Mouse (Mus musculus) bone marrow, adult 2 months (tissue): ENCODE data around the gene Atg101.

ENCODE experiments used
- CTCF ChIP-seq: fragments of 200-500 bp; IDR thresholded peaks from 2 replicates; pipeline ENCODE4 v1.5.1; 2011; ENCODE audit warnings: low read length, control low read depth; ENCODE audit not compliant: control insufficient read depth, insufficient read depth
- POLR2A ChIP-seq: fragments of 200-500 bp; IDR thresholded peaks from 2 replicates; pipeline ENCODE4 v1.6.1; 2011; ENCODE audit warnings: low read depth, mild to moderate bottlenecking, control low read depth, low read length, borderline replicate concordance; ENCODE audit not compliant: control insufficient read depth

- TF ChIP-seq CTCF (no peak), POLR2A (peak; percentile 67; the same call in 1 of the 2 replicates)
Observed at GRCm38 (mm10) chr15:101246231-101247154, 37.6 kb upstream of the Atg101 start.
